Mouse (Mus musculus): ENCODE data around the gene Tbcc. TPM values are rescaled to one million over a fixed set of nuclear protein-coding genes. Genes with fewer than 3 reads are reported as not detected.

The Tbcc gene
- total RNA-seq, 2 experiments from 2014 or later, result 21.6 to 23.3 TPM

- DNase-seq, result peak; percentile 54
Observed at GRCm38 (mm10) chr17:46866836-46867235, 23.6 kb upstream of the Tbcc start.

GRCm38 (mm10) chr17:46870204-46870798 is 20.2 kb upstream of the Tbcc start:
- no peak for DNase-seq

GRCm38 (mm10) chr17:46870913-46871312 is 19.6 kb upstream of the Tbcc start:
- DNase-seq, result no peak

DNA sequence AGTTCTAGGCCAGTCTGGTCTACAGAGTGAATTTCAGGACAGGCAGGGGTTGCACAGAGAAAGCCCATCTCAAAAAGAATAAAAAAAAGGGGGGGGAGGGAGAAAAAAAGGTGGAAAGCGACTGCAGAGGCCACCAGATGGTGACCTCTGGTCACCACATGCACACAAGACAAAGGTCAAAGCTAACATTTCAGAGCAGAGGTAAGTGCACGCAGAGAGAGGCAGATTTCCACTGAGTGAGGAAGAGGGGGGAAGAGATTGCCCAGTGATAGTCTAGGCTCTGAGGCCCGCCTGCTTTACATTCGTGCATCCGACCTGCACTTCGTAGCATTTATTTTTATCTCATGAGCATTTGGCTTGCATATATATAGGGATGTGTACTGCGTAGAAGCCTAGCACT is 17.7 kb upstream of the Tbcc start:
- no peak for DNase-seq

GRCm38 (mm10) chr17:46874133-46874532 is 16.4 kb upstream of the Tbcc start:
- peak; percentile 72 for DNase-seq

DNA sequence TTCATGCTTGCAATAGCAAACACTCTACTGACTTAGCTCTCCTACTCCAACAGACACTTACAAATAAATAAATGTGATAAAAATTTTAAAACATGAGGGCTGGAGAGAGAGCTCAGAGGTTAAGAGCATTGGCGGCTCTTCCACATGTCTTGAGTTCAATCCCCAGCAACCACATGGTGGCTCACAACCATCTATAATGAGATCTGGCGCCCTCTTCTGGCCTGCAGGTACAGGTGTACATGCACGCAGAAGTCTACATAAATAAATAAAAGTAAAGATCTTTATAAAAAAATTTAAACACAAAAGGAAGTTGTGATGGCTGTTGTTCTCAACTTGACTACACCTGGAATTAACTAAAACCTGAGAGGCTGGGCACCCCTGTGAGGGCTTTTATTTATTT is 14.9 kb upstream of the Tbcc start:
- no peak for DNase-seq

- DNase-seq, result peak; percentile 40
Observed at GRCm38 (mm10) chr17:46876371-46876950, 14.0 kb upstream of the Tbcc start.

DNA sequence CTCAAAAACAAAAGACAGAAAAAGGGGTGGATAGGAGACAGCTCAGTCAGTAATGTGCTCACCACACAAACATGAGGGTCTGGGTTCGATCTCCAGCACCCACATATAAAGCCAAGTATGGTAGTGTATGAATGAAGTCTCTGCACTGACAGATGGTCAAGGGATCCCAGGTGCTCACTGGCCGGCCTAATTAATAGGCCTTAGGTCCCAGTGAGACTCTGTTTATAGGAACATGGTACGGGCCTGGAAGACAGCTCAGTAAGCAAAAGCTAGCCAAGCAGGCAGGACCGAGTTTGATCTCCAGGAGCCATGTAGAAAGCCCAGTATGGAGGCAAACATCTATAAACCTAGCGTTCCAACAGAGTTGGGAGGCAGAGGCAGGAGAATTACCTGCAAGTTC is 13.4 kb upstream of the Tbcc start:
- DNase-seq, result no peak

DNA sequence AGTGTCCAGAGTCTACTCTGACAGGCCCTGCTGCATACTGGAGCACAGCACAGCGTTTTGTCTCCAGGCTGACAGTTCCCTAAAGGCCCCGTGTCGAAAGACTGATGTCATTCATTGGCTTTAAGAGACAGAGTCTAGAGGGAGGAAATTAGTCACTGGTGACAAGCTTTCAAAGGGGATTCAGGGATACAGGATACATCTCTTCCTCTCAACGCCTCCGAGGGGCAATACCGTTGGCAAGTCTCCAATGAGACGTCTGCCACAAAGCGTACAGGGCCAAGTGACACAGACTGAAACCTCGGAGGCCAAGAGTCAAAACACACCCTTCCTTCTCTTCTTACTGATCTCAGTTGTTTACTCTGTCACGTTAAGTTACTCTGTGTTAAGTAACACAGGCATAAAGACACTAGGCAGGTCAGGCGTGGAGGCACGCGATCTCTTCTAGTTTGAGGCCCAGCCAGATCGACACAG is 10.6 kb upstream of the Tbcc start:
- peak; percentile 55 for DNase-seq

DNA sequence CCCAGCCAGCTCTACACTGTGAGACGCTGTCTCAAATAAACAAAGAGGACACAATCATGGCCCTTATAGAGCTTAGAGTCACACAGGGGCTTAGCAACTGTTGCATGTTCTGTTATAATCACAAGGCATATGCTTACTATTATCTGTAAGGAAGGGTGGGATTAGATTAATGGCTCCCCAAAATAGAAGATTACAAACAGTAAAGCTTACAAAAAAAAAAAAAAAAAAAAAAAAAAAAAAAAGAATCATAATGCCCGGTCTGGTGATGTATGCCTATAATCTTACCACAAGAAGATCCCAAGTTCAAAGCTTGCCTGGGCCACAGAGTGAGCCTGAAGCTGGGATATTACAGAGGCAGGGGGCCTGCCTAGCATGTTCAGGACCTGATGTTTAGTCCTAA is 10.2 kb upstream of the Tbcc start:
- no peak for DNase-seq

DNA sequence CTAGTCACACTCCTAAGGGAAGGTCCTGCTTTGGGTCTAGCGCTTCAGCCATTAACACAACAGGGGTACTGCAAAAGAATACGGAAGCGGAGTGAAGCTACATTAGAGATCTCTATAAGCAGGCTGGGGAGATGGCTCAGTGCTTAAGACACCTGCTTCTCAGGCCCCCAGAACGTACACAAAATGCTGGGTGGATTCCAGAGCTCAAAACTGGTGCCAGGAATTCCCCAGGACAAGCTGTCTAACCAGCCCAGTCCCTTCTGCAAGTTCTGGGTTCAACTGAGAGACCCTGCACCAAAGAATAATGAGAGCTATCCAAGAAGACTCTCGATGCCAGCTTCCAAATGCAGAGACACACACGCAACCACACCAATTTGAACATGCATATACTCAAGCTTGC is 8.8 kb upstream of the Tbcc start:
- DNase-seq, result no peak

GRCm38 (mm10) chr17:46883107-46883506 is 7.4 kb upstream of the Tbcc start:
- DNase-seq, result no peak

GRCm38 (mm10) chr17:46884766-46885165 is 5.7 kb upstream of the Tbcc start:
- DNase-seq, result no peak

DNA sequence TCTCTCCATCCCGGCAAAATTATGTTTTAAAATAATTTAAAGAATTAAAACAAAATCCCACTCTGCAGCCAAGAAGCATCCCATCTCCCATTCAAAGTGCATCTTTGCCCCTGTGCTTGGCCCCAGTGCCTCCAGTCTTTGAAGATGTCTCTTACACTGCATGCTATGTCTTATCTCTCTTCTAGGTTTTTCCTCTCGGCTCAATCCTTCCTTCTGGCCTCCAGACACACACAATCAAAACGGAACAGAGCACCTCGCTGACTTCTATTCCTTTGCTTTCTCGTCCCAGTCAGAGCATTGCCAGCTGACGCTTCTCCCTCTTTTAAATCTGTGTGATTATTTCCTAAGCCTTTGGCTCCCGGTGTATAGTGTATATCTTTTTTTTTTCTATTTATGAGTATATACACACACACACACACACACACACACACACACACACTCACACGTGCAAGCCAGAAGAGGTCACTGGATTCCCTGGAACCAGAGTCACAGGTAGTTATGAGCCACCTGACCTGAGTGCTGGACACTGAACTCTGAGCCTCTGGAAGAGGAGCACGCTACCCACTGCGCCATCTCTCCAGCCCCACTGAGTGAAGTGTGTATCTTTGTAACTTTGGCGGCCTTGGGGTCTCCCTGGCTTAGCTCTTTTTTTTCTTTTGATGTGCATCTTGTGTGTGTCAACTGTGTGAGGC is 5.1 kb upstream of the Tbcc start:
- no peak for DNase-seq

DNA sequence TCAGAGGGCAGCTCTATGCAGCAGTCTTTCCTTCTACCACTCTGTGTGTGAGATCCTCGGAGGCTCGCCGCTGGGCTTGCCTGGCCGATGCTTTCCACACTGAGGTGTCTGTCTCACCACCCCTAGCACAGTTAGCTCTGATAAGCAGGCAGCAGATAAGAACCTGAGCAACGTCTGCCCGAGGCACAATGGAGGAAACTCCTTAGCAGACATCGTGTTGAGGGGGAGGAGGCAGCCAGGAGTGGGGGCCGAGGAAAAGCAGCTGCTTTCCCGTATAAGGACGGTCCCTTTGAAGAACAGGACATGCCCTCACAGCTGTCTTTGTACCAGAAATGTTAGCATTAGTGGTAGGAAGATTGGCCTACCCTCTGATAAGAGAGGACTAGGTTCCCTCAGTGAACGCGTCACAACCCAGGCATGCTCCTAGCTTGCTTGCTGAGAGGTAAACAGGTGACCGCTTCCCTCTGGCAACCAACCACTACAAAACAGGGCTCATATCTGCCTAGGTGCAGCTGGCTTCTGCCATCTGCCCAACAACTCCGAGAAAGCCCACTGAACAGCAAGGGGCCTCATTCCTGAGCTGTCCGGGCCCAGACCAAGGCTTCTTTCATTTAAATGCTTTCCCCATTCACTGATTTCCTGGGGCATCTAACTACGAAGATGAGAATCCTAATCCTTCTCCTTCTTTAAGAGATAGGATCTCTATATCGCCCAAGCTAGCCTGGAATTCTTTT is 4.4 kb upstream of the Tbcc start:
- no peak for DNase-seq

- DNase-seq, result peak; percentile 60
Observed at GRCm38 (mm10) chr17:46888511-46889212, 1.8 kb upstream of the Tbcc start.

DNA sequence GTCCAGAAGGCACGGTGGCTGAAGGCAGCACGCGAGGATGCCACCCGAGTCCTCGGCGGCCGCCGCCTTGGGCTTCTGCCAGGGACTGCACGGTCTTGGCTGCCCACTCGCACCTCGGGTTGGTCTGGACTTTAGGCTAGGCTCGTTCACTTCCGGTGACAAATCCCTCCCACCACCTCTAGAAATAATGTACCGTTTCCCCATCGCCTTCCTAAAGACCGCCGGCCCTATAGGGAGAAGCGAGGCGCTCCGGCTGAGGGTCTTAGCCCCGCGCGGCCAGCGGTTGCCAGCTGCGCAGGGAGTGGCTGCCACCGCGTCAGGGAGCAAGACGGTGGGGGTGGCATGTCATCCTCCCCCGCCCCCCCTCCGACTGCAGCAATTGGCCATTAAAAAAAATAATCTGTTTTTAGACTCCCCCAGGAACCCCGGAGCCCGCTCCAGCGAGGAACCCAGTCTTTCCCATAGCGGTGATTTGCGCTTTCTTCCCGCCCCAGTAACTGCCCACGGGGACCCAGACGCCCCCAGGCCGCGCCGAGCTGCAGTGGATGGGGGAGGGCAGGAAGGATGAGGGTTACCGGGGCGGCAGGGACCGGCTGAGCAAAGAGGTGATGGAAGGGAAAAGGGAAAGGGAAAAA is 917 bp upstream of the Tbcc start:
- peak; percentile 90 for DNase-seq

GRCm38 (mm10) chr17:46890843-46891594 is 535 bp downstream of the Tbcc start:
- peak; percentile 48 for DNase-seq

- DNase-seq, result no peak
Observed at GRCm38 (mm10) chr17:46895426-46895825, 4.9 kb downstream of the Tbcc start.

DNA sequence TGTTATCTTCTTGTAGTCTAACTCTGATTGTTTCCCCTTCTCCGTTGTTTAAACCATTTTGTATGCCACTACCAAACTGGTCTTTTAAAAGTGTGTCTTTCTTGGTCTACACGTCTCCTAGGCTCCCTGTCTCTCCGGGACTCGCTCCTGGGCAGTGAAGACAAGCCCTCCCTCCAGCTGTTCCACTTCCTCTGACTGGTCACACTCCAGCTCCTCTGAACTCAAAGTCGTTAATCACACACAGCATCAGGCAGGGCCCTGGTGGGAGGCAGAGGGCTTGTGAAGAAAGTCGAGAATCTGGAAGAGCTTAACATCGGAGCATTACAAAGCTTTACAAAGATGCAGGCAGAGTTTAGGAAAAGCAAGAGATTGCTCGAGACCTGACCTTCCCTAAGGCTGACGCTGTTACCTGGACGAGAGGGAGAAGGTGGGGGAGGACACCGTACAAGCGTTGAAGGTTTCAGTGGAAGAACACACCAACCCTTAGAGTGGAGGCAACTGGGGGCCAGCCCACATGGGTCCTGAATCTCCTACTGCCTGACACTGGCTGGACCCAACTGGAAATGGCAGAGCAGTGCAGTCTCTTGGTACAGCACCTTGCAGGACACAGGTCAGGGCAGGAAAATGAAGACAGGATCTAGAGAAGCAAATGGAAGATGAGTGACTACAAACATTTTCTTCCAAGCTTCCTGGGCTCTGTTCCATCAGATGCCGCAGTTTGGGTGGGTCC is 6.9 kb downstream of the Tbcc start:
- no peak for DNase-seq

Data from adrenal gland, postnatal 10 days (tissue).